Mouse (Mus musculus) lung, embryonic 16.5 days (tissue): Measurements from ENCODE around the gene Hba-a2. TPM values are rescaled to one million over a fixed set of nuclear protein-coding genes. Genes with fewer than 3 reads are reported as not detected.

Source experiments
- ATAC-seq: fragments of 200-750 bp; cut with Nextera tagmentation; 2 replicates; pipeline ENCODE4 v1.8.0; 2017; ENCODE audit warnings: low read depth, mild to moderate bottlenecking, moderate library complexity
- H3K27ac ChIP-seq: fragments of 300-500 bp; sonication (generic); 2 replicates; pipeline ENCODE4 v1.5.1; 2014; ENCODE audit warnings: mild to moderate bottlenecking, control low read depth, low read length
- H3K27me3 ChIP-seq: fragments of 300-500 bp; sonication (generic); 2 replicates; pipeline ENCODE4 v1.6.1; 2014; ENCODE audit warnings: low read depth, low read length, mixed read lengths; ENCODE audit not compliant: control insufficient read depth, insufficient read depth
- H3K36me3 ChIP-seq: fragments of 300-500 bp; sonication (generic); 2 replicates; pipeline ENCODE4 v1.6.1; 2014; ENCODE audit warnings: low read length; ENCODE audit not compliant: control insufficient read depth, insufficient read depth
- H3K4me1 ChIP-seq: fragments of 300-500 bp; sonication (generic); replicated peaks from 2 replicates; pipeline ENCODE4 v1.6.1; 2014; ENCODE audit warnings: low read length, mixed read lengths; ENCODE audit not compliant: control insufficient read depth, insufficient read depth
- H3K4me2 ChIP-seq: fragments of 300-500 bp; sonication (generic); 2 replicates; pipeline ENCODE4 v1.6.1; 2014; ENCODE audit warnings: low read depth, low read length, control low read depth
- H3K4me3 ChIP-seq: fragments of 300-500 bp; sonication (generic); 2 replicates; pipeline ENCODE4 v1.5.1; 2014; ENCODE audit warnings: mild to moderate bottlenecking, low read length, control low read depth
- H3K9ac ChIP-seq: fragments of 300-500 bp; sonication (generic); 2 replicates; pipeline ENCODE4 v1.6.1; 2014; ENCODE audit warnings: low read length, control low read depth
- H3K9me3 ChIP-seq: fragments of 300-500 bp; sonication (generic); 2 replicates; pipeline ENCODE4 v1.6.1; 2016; ENCODE audit warnings: low read length; ENCODE audit not compliant: control insufficient read depth
- WGBS: fragments of 180-500 bp; shearing (Covaris S2); extraction: QIAGEN DNeasy Blood & Tissue Kit; methylation state at CpG from one replicate; pipeline ENCODE4 v1.1.7; 2014; 5-methylcytosine and 5-hydroxymethylcytosine counted together
- polyA plus RNA-seq: library from polyadenylated mRNA; unstranded; fragments of >200 nt; fragmentation: Nextera tagmentation; extraction: Ambion mirVana; gene quantifications from 2 replicates; pipeline ENCODE4 v1.2.1, GENCODE M21; 2015

Hba-a2 gene
- polyA plus RNA-seq, 1 experiment from 2014 or later = 22,746 TPM

DNA sequence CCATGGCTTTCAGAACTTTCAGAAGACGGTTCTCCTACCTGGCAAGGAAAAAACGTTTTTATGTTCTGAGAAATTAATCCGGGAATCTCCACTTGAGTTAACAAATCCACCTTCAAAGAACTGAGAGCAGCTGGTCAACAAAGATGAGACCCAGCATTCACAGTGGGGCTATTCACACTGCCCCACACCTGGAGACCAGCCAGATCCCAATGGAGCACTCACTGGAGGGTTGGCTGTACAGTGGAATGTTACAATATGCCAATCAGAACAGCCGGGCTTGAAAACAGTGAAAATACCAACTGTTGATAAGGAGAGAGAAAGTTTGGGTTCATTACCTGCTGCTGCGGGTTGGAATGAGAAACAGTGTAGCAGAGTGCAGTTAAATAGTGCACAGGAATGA lies 35.6 kb downstream of the Hba-a2 start:
- H3K9me3 ChIP-seq = peaks cover 1% of the 10 kb centered on the region
- WGBS = 39% methylated on average over 5 of the region's 5 CpGs
- no peak overlapping the region for H3K4me3 ChIP-seq
- no peaks in the 10 kb centered on the region for H3K27me3 ChIP-seq
- H3K36me3 ChIP-seq = no peaks in the 10 kb centered on the region
- no peak overlapping the region for H3K4me2 ChIP-seq
- ATAC-seq = peak; percentile 58; the same call in 1 of the 2 replicates
- no peak overlapping the region for H3K9ac ChIP-seq
- no peak overlapping the region for H3K27ac ChIP-seq
- peaks cover 14% of the 10 kb centered on the region; the same call in 1 of the 2 replicates for H3K4me1 ChIP-seq

DNA sequence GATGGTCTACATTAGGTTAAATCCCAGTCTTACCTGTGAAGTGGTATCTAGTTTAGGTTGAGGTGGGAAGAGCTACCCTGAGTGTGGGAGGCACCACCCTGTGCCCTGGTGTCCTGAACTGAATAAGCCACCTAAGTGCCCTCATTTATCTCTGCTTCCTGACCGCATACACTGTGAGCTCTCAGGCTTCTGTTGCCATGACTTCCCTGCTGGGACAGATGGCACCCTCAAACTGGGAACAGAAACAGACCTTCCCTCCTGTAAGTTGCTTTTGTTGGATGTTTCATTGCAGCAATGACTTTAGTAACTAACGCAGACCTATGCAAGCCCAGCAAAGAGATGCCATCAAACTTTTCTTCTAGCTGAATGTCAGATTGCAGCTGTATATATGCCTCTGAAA lies 36.9 kb downstream of the Hba-a2 start:
- no peak for ATAC-seq
- no peak overlapping the region for H3K27ac ChIP-seq
- H3K9ac ChIP-seq = no peak overlapping the region
- peaks cover 14% of the 10 kb centered on the region; the same call in 1 of the 2 replicates for H3K4me1 ChIP-seq
- no peak overlapping the region for H3K4me2 ChIP-seq
- H3K9me3 ChIP-seq = peaks cover 5% of the 10 kb centered on the region
- H3K27me3 ChIP-seq = no peaks in the 10 kb centered on the region
- 66% methylated on average over 2 of the region's 2 CpGs for WGBS
- no peaks in the 10 kb centered on the region for H3K36me3 ChIP-seq
- no peak overlapping the region for H3K4me3 ChIP-seq

DNA sequence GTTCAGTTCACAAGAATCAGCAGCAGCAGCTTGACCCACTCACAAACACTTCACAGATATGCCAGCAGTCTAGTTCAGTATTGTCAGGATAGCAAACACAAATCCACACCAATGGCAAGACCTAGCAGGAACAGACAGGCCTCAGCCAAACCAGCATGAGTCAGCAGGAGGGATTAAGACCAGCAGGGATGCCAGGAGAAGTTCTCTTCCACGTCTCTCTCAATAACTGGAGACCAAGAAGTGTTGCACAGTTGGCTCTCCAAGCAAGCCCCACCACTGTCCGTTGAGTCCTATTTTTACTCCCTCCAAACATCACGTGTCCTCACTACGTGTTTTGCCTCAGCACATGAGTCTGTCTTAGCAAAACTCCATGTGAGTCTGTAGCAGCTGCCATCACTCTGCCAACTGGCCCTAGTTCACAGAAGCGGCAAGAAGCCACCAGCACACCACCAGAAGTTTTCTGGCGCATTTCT lies 40.2 kb downstream of the Hba-a2 start:
- no peak overlapping the region for H3K4me2 ChIP-seq
- ATAC-seq = peak; percentile 21; the same call in 1 of the 2 replicates
- WGBS = 70% methylated on average over 6 of the region's 6 CpGs
- no peaks in the 10 kb centered on the region for H3K27me3 ChIP-seq
- H3K9ac ChIP-seq = no peak overlapping the region
- H3K4me3 ChIP-seq = no peak overlapping the region
- H3K27ac ChIP-seq = no peak overlapping the region
- peaks cover 5% of the 10 kb centered on the region for H3K9me3 ChIP-seq
- H3K4me1 ChIP-seq = peaks cover 17% of the 10 kb centered on the region; the same call in 1 of the 2 replicates
- H3K36me3 ChIP-seq = no peaks in the 10 kb centered on the region

- Histone ChIP-seq H3K27ac (no peak overlapping the region), H3K9me3 (peaks cover 5% of the 10 kb centered on the region), H3K4me3 (no peak overlapping the region), H3K27me3 (no peaks in the 10 kb centered on the region), H3K36me3 (no peaks in the 10 kb centered on the region), H3K4me2 (no peak overlapping the region), H3K9ac (no peak overlapping the region), H3K4me1 (peaks cover 12% of the 10 kb centered on the region; the same call in 1 of the 2 replicates)
- ATAC-seq = peak; percentile 45; the same call in 1 of the 2 replicates
- WGBS = 27% methylated on average over 2 of the region's 2 CpGs
Observed at GRCm38 (mm10) chr11:32339131-32339531, 42.8 kb downstream of the Hba-a2 start.

DNA sequence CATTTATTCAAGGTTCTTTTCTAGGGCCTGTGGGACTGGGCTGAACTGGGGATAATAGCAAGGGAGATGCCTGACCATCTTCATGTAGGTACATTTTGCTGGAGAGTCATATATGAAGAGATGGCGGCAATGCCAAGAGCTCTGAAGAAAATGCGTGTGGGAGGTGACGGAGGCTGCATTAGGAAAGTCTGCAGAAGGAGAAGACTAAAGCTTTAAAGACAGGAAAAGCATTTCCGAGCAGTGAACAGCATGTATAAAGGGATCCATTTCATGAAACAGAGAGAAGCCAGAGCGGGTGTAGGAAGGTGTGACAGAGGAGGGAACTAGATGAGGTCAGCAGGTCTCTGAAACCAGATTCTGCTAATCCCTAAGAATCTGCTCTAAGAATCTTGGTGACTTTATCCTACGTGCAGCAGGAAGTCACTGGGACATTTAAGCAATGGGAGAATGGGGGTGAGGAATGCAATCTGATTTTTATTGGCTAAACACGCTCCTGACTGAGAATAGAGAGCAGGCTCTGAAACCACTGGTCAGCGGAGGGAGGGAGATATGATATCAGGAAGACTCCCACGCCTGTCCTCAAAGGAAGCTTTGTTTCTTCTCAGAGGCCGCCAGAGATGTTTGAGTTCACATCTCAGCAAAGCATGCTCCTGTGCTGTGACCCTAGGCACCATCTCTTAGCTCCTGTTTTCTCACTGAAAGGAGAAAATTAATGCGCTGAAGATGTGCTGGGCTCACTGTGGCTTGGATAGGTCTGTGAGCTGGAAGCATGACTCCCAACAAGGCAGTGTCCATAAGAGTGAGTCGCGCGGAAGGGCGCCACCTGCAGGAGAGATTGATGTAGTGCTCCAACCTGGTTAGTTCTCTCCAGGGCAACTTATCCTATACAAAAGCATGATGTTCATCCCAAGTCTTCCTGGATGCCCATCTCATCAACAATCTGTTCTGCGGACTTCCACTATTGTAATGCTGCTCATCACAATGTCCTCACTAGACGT lies 44.5 kb downstream of the Hba-a2 start:
- Histone ChIP-seq H3K4me2 (no peak overlapping the region), H3K9ac (no peak overlapping the region), H3K4me3 (no peak overlapping the region), H3K36me3 (no peaks in the 10 kb centered on the region), H3K27ac (peak overlapping the region; percentile 41; the same call in 1 of the 2 replicates), H3K27me3 (no peaks in the 10 kb centered on the region), H3K4me1 (peaks cover 17% of the 10 kb centered on the region; the same call in 1 of the 2 replicates), H3K9me3 (peaks cover 5% of the 10 kb centered on the region; the same call in 1 of the 2 replicates)
- 31% methylated on average over 17 of the region's 17 CpGs for WGBS
- ATAC-seq = peak; percentile 53; the same call in 1 of the 2 replicates

DNA sequence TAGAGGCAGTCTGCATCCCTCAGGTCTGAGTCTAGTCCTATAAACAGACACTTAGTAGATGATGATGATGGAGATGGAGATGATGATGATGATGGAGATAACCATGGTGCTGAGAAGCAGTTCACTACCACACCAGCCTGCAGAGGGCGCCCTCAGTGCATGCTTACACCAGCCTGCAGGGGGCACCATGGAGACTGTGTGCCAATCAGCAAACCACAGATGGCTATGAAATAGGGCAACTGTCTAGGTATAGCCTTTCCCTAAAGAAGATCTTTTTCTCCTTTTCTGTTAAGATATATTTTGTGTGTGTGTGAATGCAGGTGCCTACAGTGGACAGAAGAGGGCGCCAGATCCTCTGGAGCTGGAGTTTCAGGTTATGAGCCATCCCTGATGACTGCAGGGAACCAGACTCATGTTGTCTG lies 46.5 kb downstream of the Hba-a2 start:
- ATAC-seq = no peak
- WGBS = 14% methylated on average over 2 of the region's 2 CpGs
- Histone ChIP-seq H3K9ac (no peak overlapping the region), H3K4me1 (peaks cover 23% of the 10 kb centered on the region), H3K4me2 (no peak overlapping the region), H3K9me3 (no peaks in the 10 kb centered on the region), H3K36me3 (no peaks in the 10 kb centered on the region), H3K27ac (no peak overlapping the region), H3K4me3 (no peak overlapping the region), H3K27me3 (no peaks in the 10 kb centered on the region)

GRCm38 (mm10) chr11:32343350-32343749 lies 47.1 kb downstream of the Hba-a2 start:
- Histone ChIP-seq H3K4me1 (peaks cover 23% of the 10 kb centered on the region), H3K4me2 (no peak overlapping the region), H3K9ac (no peak overlapping the region), H3K27ac (no peak overlapping the region), H3K27me3 (no peaks in the 10 kb centered on the region), H3K36me3 (no peaks in the 10 kb centered on the region), H3K9me3 (no peaks in the 10 kb centered on the region), H3K4me3 (no peak overlapping the region)
- no peak for ATAC-seq
- 95% methylated on average over 1 of the region's 1 CpGs for WGBS

DNA sequence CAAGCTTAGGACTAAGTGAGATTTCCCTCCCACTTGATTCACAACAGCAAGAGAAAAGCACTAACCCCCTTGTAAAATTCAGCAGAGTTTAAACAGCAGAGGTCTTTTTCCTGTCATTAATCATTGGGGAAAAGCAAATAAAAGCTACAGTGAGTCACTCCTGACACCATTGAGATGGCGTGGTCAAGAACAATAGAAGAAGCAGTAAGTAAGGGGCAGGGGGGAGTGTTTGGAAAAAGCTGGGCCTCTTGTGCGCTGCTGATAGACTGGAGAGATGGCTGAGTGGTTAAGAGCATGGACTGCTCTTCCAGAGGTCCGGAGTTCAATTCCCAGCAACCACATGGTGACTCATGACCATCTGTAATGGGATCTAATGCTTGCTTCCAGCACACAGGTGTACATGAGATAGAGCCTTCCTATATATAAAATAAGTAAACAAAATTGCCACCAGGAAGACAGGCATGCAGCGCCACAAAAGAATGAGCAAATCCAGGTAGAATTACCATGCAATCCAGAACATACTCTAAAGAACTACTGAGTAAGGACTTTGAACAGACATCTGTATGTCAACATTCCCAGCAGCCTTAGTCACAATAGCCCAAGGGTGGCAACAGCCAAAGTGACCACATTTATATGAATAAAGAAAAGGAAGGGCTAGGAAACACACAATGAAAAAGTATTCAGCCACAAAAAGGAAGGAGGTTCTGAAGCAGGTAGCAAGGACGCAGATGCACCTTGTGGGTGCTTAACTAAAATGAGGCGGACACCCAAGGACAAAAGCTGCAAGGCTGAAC lies 49.4 kb downstream of the Hba-a2 start:
- Histone ChIP-seq H3K9me3 (no peaks in the 10 kb centered on the region), H3K27me3 (no peaks in the 10 kb centered on the region), H3K27ac (peak overlapping the region; percentile 64), H3K4me2 (no peak overlapping the region), H3K36me3 (no peaks in the 10 kb centered on the region; the same call in 1 of the 2 replicates), H3K4me3 (no peak overlapping the region), H3K9ac (no peak overlapping the region), H3K4me1 (peaks cover 20% of the 10 kb centered on the region)
- ATAC-seq = no peak
- 62% methylated on average over 6 of the region's 6 CpGs for WGBS
